In the genomic region with DNA sequence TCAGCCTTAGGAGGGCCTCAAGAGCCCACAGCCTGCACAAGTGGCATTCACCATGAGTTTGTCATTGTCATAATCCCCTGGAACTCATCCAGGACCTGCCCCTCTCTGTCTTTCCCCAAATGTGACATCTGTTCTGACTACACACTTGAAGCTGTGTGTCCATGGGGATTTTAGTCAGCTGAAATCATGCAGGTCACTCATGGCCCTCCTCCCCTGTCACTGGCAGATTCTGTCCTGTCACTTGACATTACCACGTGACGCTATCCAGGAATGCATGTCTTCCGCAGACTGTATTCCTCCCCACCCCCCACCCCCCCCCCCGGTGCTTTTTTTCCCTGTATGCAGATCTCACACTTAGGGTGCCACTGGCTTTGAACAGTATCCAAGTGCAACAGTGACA, we compare ENCODE assay signal across 18 mouse cellular contexts.
DNase-seq lines count a peak whose midpoint lies in the region; ATAC-seq and TF ChIP-seq lines count a peak whose summit lies in the region.
"Had no signal": no experiment of that assay in that cellular context is flagged by ENCODE, and none has a peak within 500 bp of the region (broad histone marks: within the 10 kb centered on the region; RNA-seq: fewer than 3 reads in every experiment).

No protein-coding gene starts in this region.

- no peaks in the 10 kb centered on the region for H3K36me3 ChIP-seq in heart, embryonic 16.5 days (ENCODE audit: control insufficient read depth, insufficient read depth)
- H3K36me3 ChIP-seq in kidney, embryonic 15.5 days: no peaks in the 10 kb centered on the region
- H3K36me3 ChIP-seq: heart, embryonic 13.5 days; liver, embryonic 13.5 days; lung, embryonic 15.5 days had no signal

- peak; percentile 24 for DNase-seq in heart, adult 8-10 months (ENCODE audit: low spot score)
- no peak for DNase-seq in heart, postnatal 25 days (ENCODE audit: low spot score)
- peak; percentile 49 for DNase-seq in MN1 (ENCODE audit: low spot score)
- peak; percentile 20 for DNase-seq in brain, embryonic 14.5 days (ENCODE audit: low read depth)
- DNase-seq in layer of hippocampus, postnatal 36 days: no peak
- DNase-seq: adrenal gland, postnatal 25 days; cerebellum, adult 11-12 months; cerebellum, postnatal 14 days; liver, embryonic 13.5 days had no signal

- TF ChIP-seq POLR2A in brain, embryonic 14.5 days (IDR thresholded peaks at IDR 0.05; ENCODE audit: borderline replicate concordance, extremely low read depth, insufficient read depth, insufficient read length, poor library complexity, severe bottlenecking): no peak

- no peak overlapping the region for H3K9ac ChIP-seq in heart, embryonic 16.5 days (ENCODE audit: low read length)
- no peak overlapping the region for H3K9ac ChIP-seq in kidney, embryonic 15.5 days
- H3K9ac ChIP-seq: heart, embryonic 13.5 days; hindbrain, embryonic 14.5 days; liver, embryonic 13.5 days; lung, embryonic 15.5 days had no signal

- H3K4me2 ChIP-seq in heart, embryonic 16.5 days (ENCODE audit: low read depth, low read length): no peak overlapping the region
- H3K4me2 ChIP-seq in kidney, embryonic 15.5 days: no peak overlapping the region
- H3K4me2 ChIP-seq: heart, embryonic 13.5 days; hindbrain, embryonic 14.5 days; liver, embryonic 13.5 days; lung, embryonic 15.5 days had no signal

- peak overlapping the region; percentile 76 for H3K27ac ChIP-seq in heart, embryonic 16.5 days (ENCODE audit: low read length)
- no peak overlapping the region for H3K27ac ChIP-seq in kidney, embryonic 15.5 days
- H3K27ac ChIP-seq: heart, embryonic 13.5 days; hindbrain, embryonic 14.5 days; liver, embryonic 13.5 days; lung, embryonic 15.5 days; stomach, postnatal 0 days had no signal

- no peaks in the 10 kb centered on the region for H3K9me3 ChIP-seq in heart, embryonic 16.5 days (replicated peaks; ENCODE audit: control insufficient read depth, low read length)
- H3K9me3 ChIP-seq in kidney, embryonic 15.5 days (replicated peaks): no peaks in the 10 kb centered on the region
- H3K9me3 ChIP-seq: heart, embryonic 13.5 days; liver, embryonic 13.5 days; lung, embryonic 15.5 days; megakaryocyte, embryonic 14.5 days had no signal

- no peak for TF ChIP-seq CTCF in brain, embryonic 14.5 days (IDR thresholded peaks at IDR 0.05; ENCODE audit: borderline replicate concordance, extremely low read depth, insufficient read depth, insufficient read length)

- peak; percentile 82 for ATAC-seq in heart, embryonic 16.5 days (replicated peaks; ENCODE audit: extremely low read depth, insufficient read depth, low FRiP score)
- ATAC-seq in kidney, embryonic 15.5 days (replicated peaks; ENCODE audit: low FRiP score): no peak
- ATAC-seq: midbrain, embryonic 16.5 days; Patski had no signal

- intact Hi-C loops in heart, postnatal 25 days (cut with DNase I): loop anchor here (5.0 kb wide), 1 partner anchor 39 kb away; no protein-coding TSS in a partner anchor

- no peaks in the 10 kb centered on the region for H3K27me3 ChIP-seq in heart, embryonic 16.5 days (ENCODE audit: control insufficient read depth, insufficient read depth, low read length)
- no peaks in the 10 kb centered on the region for H3K27me3 ChIP-seq in kidney, embryonic 15.5 days
- H3K27me3 ChIP-seq: heart, embryonic 13.5 days; liver, embryonic 13.5 days; lung, embryonic 15.5 days; Patski had no signal

- 34% methylated on average over 4 of the region's 4 CpGs for WGBS in heart, embryonic 16.5 days
- WGBS in kidney, embryonic 15.5 days: 71% methylated on average over 4 of the region's 4 CpGs

- H3K4me1 ChIP-seq in heart, embryonic 16.5 days (ENCODE audit: control insufficient read depth, insufficient read depth, low read length): peaks cover 11% of the 10 kb centered on the region; the same call in 1 of the 2 replicates
- H3K4me1 ChIP-seq in kidney, embryonic 15.5 days: no peaks in the 10 kb centered on the region
- H3K4me1 ChIP-seq: liver, embryonic 13.5 days had no signal

- no peak overlapping the region for H3K4me3 ChIP-seq in heart, embryonic 16.5 days (ENCODE audit: low read length)
- no peak overlapping the region for H3K4me3 ChIP-seq in kidney, embryonic 15.5 days (replicated peaks)
- H3K4me3 ChIP-seq: heart, embryonic 13.5 days; liver, embryonic 13.5 days; lung, embryonic 15.5 days; megakaryocyte, embryonic 14.5 days had no signal

Comparison
In these comparisons a context has a peak if more than half of its experiments do, and no peak if none do; other contexts are left out.
1. DNase-seq: peak in heart, adult 8-10 months (single experiment), MN1 (single experiment) and brain, embryonic 14.5 days (single experiment); none in heart, postnatal 25 days (single experiment) and layer of hippocampus, postnatal 36 days (0 of 2).